Mouse (Mus musculus) liver, adult 2 months (tissue): Measurements from ENCODE around the gene Jade1. TPM values are rescaled to one million over a fixed set of nuclear protein-coding genes. Genes with fewer than 3 reads are reported as not detected.

Experiments
- DNase-seq: peaks from one replicate; pipeline ENCODE4 v3.0.0-alpha.2; 2011; ENCODE audit warnings: low read depth, low spot score; ENCODE audit errors: extremely low read depth
- H3K27ac ChIP-seq: fragments of 200-500 bp; replicated peaks from 2 replicates; pipeline ENCODE4 v1.5.1; 2012; ENCODE audit warnings: low read depth, mild to moderate bottlenecking, control low read depth, inconsistent platforms, low read length; ENCODE audit not compliant: insufficient read depth
- H3K27me3 ChIP-seq: fragments of 200-500 bp; 2 replicates; pipeline ENCODE4 v1.6.1; 2012; ENCODE audit warnings: mild to moderate bottlenecking, moderate library complexity, low read length, inconsistent platforms; ENCODE audit not compliant: control insufficient read depth, insufficient read depth
- H3K36me3 ChIP-seq: fragments of 200-500 bp; 2 replicates; pipeline ENCODE4 v1.6.1; 2012; ENCODE audit warnings: low read length, inconsistent platforms; ENCODE audit not compliant: control insufficient read depth, insufficient read depth
- H3K4me1 ChIP-seq: fragments of 200-500 bp; 2 replicates; pipeline ENCODE4 v1.6.1; 2011; ENCODE audit warnings: low read length; ENCODE audit not compliant: control insufficient read depth, insufficient read depth
- H3K4me3 ChIP-seq: fragments of 200-500 bp; 2 replicates; pipeline ENCODE4 v1.5.1; 2011; ENCODE audit warnings: low read depth, mild to moderate bottlenecking, control low read depth, low read length, moderate library complexity; ENCODE audit not compliant: insufficient read depth
- H3K79me2 ChIP-seq: fragments of 200-500 bp; 2 replicates; pipeline ENCODE4 v1.6.1; 2012; ENCODE audit warnings: inconsistent platforms, mild to moderate bottlenecking, low read length, moderate library complexity; ENCODE audit not compliant: control insufficient read depth, insufficient read depth
- H3K9ac ChIP-seq: fragments of 200-500 bp; 2 replicates; pipeline ENCODE4 v1.6.1; 2012; ENCODE audit warnings: low read depth, mild to moderate bottlenecking, control low read depth, inconsistent platforms, low read length
- CTCF ChIP-seq: fragments of 200-500 bp; IDR thresholded peaks from 2 replicates; pipeline ENCODE4 v1.5.1; 2011; ENCODE audit warnings: low read depth, low read length, control low read depth
- POLR2A ChIP-seq: fragments of 200-500 bp; IDR thresholded peaks from 2 replicates; pipeline ENCODE4 v1.6.1; 2011; ENCODE audit warnings: low read length, control low read depth; ENCODE audit not compliant: insufficient read depth; ENCODE audit errors: extremely low read depth
- WGBS: fragments of 180-500 bp; shearing (Covaris S2); methylation state at CpG from one replicate; pipeline ENCODE4 v1.1.7; 2018; 5-methylcytosine and 5-hydroxymethylcytosine counted together
- polyA plus RNA-seq: library from polyadenylated mRNA; depleted of rRNA; stranded (reverse); fragments of >200 nt; gene quantifications from 2 replicates; pipeline ENCODE4 v1.2.3, GENCODE M21; 2012
- total RNA-seq: library from RNA; depleted of rRNA; stranded (reverse); fragments of >200 nt; gene quantifications from 2 replicates; pipeline ENCODE4 v1.2.3, GENCODE M21; 2014

Gene Jade1
- total and polyA plus RNA-seq, 2 experiments: 15.0 to 29.0 TPM

DNA sequence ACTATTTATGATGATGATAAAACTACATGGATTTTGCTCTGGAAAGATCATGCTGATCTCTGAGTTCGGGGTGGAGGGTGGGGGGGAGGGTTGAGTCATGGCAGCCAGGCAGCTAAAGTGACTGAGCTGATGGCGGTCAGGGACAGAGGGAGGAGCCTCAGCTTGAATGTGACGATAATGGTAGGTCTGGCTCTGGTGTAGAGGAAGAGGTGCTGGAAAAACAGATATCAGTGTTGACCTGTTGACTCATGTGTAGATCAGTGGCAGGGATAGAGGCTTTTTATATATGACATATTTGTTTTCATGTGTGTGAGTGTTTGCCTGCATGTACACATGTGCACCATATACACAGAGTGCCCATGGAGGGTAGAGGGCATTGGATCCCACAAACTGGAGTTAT, 3.9 kb upstream of the Jade1 start:
- Histone ChIP-seq H3K4me1 (peaks cover 6% of the 10 kb centered on the region; the same call in 1 of the 2 replicates), H3K36me3 (no peaks in the 10 kb centered on the region), H3K9ac (no peak overlapping the region), H3K27me3 (no peaks in the 10 kb centered on the region), H3K4me3 (no peak overlapping the region), H3K79me2 (no peaks in the 10 kb centered on the region), H3K27ac (no peak overlapping the region)
- 76% methylated on average over 3 of the region's 3 CpGs for WGBS
- no peak for DNase-seq
- TF ChIP-seq CTCF (no peak), POLR2A (no peak)

DNA sequence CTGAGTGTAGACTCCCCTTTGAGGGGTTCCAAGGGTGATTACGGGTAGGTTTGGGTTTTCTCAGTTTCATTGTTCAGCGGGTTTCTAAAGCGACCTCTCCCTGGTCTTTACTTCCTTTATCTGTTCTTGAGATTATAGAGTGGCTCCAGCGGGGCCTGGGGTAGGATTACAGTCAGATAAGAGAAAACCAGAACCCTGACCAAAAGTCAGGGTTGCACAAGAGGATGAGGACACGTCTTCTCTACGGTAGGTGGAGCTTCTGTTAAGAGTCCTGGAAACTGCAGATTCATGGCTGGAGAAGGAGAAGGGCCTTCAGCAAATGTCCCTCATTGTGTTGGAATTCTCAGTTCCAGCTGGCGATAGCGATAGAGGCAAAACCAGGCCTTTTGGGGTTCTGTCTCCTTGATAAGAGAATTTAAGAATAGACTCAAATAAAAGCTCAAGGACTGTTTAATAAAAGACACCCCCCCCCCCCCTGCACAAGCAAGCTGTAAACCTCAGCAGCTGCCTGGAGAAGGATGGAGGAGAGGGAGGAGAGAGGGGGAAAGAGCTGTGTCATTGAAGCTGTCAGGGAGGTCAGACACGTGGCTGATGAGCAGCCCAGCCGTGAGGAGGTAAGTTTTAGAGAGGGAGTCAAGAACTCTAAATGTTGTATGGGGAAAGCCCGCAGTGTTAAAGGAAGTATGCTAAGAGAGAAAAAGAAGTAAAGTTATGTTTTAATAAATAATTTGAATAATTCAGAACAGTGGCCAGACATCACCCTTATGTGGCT, 2.6 kb upstream of the Jade1 start:
- H3K79me2 ChIP-seq: no peaks in the 10 kb centered on the region
- 57% methylated on average over 11 of the region's 11 CpGs for WGBS
- no peak overlapping the region for H3K9ac ChIP-seq
- no peaks in the 10 kb centered on the region for H3K27me3 ChIP-seq
- TF ChIP-seq CTCF: no peak
- TF ChIP-seq POLR2A: no peak
- peak; percentile 78 for DNase-seq
- no peak overlapping the region for H3K4me3 ChIP-seq
- no peaks in the 10 kb centered on the region for H3K36me3 ChIP-seq
- no peak overlapping the region for H3K27ac ChIP-seq
- H3K4me1 ChIP-seq: peaks cover 6% of the 10 kb centered on the region; the same call in 1 of the 2 replicates

DNA sequence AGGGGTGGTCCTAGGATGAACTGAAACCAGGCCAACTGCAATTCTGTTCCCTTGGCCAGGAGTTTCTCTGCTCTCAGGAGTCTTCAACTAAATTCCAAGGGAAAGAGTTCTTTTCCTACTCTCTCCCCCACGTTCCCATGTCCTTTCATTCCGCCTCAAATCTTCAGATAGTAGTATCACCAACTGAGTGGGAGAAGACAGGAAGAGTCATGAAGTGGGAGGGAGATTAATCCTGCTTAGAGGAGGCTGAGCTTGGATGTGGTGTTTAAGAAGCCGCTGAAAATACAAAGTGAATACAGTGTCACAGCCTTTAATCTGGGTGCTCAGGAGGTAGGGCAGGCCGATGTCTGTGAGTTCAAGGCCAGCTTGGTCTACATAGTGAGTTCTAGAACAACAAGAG, 1.9 kb upstream of the Jade1 start:
- 79% methylated on average over 4 of the region's 4 CpGs for WGBS
- Histone ChIP-seq H3K27ac (no peak overlapping the region), H3K27me3 (no peaks in the 10 kb centered on the region), H3K36me3 (no peaks in the 10 kb centered on the region), H3K4me3 (no peak overlapping the region), H3K4me1 (peaks cover 6% of the 10 kb centered on the region; the same call in 1 of the 2 replicates), H3K9ac (no peak overlapping the region), H3K79me2 (no peaks in the 10 kb centered on the region)
- TF ChIP-seq CTCF: no peak
- no peak for TF ChIP-seq POLR2A
- no peak for DNase-seq

DNA sequence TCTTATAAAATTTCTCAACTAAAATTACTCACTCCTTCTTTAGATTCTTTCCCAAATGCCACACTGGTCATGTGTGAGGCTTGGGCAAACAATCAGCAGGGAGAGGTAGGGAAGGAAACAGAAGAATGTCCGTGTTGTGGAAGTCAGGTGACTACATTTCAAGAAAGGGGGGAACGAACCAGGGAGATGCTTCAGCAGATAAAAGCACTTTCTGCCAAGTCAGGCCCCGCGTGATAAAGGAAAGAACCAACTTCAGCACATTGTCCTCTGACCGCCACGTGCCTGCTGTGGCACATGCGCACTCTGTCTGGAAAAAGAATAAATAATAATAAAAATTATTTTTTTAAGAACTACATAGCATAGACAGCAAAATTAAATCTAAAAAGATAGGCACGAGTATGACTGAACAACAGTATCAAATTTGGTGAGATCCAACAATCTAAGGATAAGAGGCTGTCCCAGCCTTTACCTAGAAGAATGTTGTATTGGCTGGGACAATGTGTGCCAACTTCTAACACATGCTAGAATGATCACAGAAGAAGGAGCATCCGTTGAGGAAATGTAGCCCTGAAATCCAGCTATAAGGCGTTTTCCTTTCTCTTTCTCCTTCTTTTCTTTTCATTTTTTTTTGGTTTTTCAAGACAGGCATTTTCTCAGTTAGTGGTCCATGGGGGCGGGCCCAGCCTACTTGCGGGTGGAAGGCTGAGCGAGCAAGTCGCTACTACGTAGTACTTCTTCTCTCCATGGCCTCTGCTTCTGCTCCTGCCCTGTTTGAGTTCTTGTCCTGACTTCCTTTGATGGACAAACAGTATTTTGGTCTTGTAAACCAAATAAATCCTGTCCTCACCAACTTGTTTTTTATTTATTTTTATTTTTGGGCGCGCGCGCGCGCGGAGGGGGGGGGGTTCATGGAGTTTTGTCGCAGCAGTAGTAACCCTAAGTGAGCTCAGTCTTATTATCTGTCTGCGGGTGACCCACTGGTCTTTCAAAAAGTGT, 753 bp upstream of the Jade1 start:
- WGBS: 90% methylated on average over 24 of the region's 24 CpGs
- H3K4me1 ChIP-seq: peaks cover 6% of the 10 kb centered on the region; the same call in 1 of the 2 replicates
- H3K27ac ChIP-seq: no peak overlapping the region
- H3K36me3 ChIP-seq: no peaks in the 10 kb centered on the region
- H3K9ac ChIP-seq: no peak overlapping the region
- H3K4me3 ChIP-seq: no peak overlapping the region
- TF ChIP-seq POLR2A (no peak), CTCF (no peak)
- no peaks in the 10 kb centered on the region for H3K79me2 ChIP-seq
- no peak for DNase-seq
- no peaks in the 10 kb centered on the region for H3K27me3 ChIP-seq

DNA sequence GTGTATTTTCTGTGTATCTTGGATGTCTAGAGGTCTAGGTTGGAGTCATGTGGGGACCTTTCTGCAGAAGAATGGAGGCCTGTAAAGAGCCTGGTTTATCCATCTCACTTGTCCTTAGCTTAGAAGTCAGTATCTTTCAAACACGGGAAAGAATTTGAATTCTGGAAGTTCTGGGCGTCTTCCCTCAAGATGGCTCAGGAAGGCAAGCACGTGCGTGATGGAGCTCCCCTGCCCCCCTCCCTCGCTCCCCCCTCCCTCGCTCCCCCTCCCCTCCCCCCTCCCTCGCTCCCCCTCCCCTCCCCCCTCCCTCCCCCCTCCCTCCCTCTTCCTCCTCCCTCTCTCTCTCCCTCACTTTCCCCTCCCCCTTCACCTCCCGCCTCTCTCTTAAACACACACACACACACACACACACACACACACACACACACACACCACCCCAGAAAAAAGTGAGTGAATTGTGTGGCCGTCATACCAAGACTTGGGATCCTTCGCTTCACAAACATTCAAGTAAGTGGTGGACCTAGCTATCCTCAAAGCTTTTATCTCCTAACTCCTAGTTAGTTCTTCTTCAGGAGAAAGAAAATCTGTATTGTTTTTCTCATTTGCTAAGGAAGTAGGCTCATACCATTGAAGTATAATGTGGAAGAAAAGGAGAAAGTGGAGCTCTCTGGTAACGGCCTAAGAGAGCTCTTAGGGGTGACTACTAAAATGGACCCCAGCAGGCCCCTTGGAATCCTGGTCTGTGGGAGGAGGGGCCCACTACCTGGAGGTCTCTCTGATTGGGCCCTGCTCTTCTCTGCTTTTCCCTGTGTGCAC, 1.1 kb downstream of the Jade1 start:
- Histone ChIP-seq H3K79me2 (no peaks in the 10 kb centered on the region), H3K27ac (no peak overlapping the region), H3K4me3 (no peak overlapping the region), H3K27me3 (no peaks in the 10 kb centered on the region), H3K4me1 (peaks cover 6% of the 10 kb centered on the region; the same call in 1 of the 2 replicates), H3K36me3 (no peaks in the 10 kb centered on the region), H3K9ac (no peak overlapping the region)
- TF ChIP-seq POLR2A (no peak), CTCF (no peak)
- 92% methylated on average over 9 of the region's 11 CpGs for WGBS
- DNase-seq: no peak
